Mouse (Mus musculus) liver, embryonic 11.5 days (tissue): Measurements from ENCODE around the gene Junb. TPM values are rescaled to one million over a fixed set of nuclear protein-coding genes. Genes with fewer than 3 reads are reported as not detected.

Source experiments
- ATAC-seq: fragments of 200-750 bp; cut with Nextera tagmentation; replicated peaks from 2 replicates; pipeline ENCODE4 v1.8.0; 2017; ENCODE audit warnings: moderate number of reproducible peaks, mild to moderate bottlenecking, moderate TSS enrichment, moderate library complexity; ENCODE audit not compliant: low FRiP score
- DNase-seq: peaks from one replicate; pipeline ENCODE4 v3.0.0-alpha.2; 2017; ENCODE audit warnings: low spot score
- H3K27ac ChIP-seq: fragments of 300-500 bp; sonication (generic); 2 replicates; pipeline ENCODE4 v1.5.1; 2014; ENCODE audit warnings: mild to moderate bottlenecking, low read depth, low read length, control low read depth
- H3K27me3 ChIP-seq: fragments of 300-500 bp; sonication (generic); replicated peaks from 2 replicates; pipeline ENCODE4 v1.6.1; 2014; ENCODE audit warnings: low read length, mixed read lengths; ENCODE audit not compliant: control insufficient read depth, insufficient read depth
- H3K36me3 ChIP-seq: fragments of 300-500 bp; sonication (generic); 2 replicates; pipeline ENCODE4 v1.6.1; 2014; ENCODE audit warnings: mild to moderate bottlenecking, low read length, moderate library complexity, mixed read lengths; ENCODE audit not compliant: control insufficient read depth, insufficient read depth
- H3K4me1 ChIP-seq: fragments of 300-500 bp; sonication (generic); replicated peaks from 2 replicates; pipeline ENCODE4 v1.6.1; 2014; ENCODE audit warnings: low read length, mixed read lengths; ENCODE audit not compliant: control insufficient read depth, insufficient read depth
- H3K4me2 ChIP-seq: fragments of 300-500 bp; sonication (generic); 2 replicates; pipeline ENCODE4 v1.6.1; 2014; ENCODE audit warnings: mild to moderate bottlenecking, control low read depth, moderate library complexity
- H3K4me3 ChIP-seq: fragments of 300-500 bp; sonication (generic); 2 replicates; pipeline ENCODE4 v1.5.1; 2014; ENCODE audit warnings: low read depth, low read length, control low read depth
- H3K9ac ChIP-seq: fragments of 300-500 bp; sonication (generic); 2 replicates; pipeline ENCODE4 v1.6.1; 2014; ENCODE audit warnings: low read depth, low read length, control low read depth
- H3K9me3 ChIP-seq: fragments of 300-500 bp; sonication (generic); 2 replicates; pipeline ENCODE4 v1.6.1; 2016; ENCODE audit warnings: low read length, inconsistent platforms, mixed read lengths; ENCODE audit not compliant: control insufficient read depth
- WGBS: fragments of 180-500 bp; shearing (Covaris S2); extraction: QIAGEN DNeasy Blood & Tissue Kit; methylation state at CpG from one replicate; pipeline ENCODE4 v1.1.7; 2014; 5-methylcytosine and 5-hydroxymethylcytosine counted together
- polyA plus RNA-seq: library from polyadenylated mRNA; unstranded; fragments of >200 nt; fragmentation: Nextera tagmentation; extraction: Ambion mirVana; gene quantifications from 2 replicates; pipeline ENCODE4 v1.2.1, GENCODE M21; 2014

Gene Junb
- polyA plus RNA-seq, 1 experiment from 2014 or later: 21.1 TPM

GRCm38 (mm10) chr8:84977435-84978247, 877 bp downstream of the Junb start:
- Histone ChIP-seq H3K36me3 (peaks cover 22% of the 10 kb centered on the region; the same call in 1 of the 2 replicates), H3K9me3 (no peaks in the 10 kb centered on the region), H3K27me3 (no peaks in the 10 kb centered on the region), H3K27ac (peak overlapping the region; percentile 96), H3K4me1 (peaks cover 64% of the 10 kb centered on the region), H3K4me3 (peak overlapping the region; percentile 78), H3K9ac (peak overlapping the region; percentile 86), H3K4me2 (peak overlapping the region; percentile 99)
- under 1% methylated on average over 70 of the region's 70 CpGs for WGBS
- ATAC-seq: no peak
- peak; percentile 79 for DNase-seq

GRCm38 (mm10) chr8:84976763-84977434, 1.6 kb downstream of the Junb start:
- 2% methylated on average over 25 of the region's 25 CpGs for WGBS
- DNase-seq (peak; percentile 49), ATAC-seq (no peak)
- H3K4me2 ChIP-seq: peak overlapping the region; percentile 99
- H3K4me3 ChIP-seq: peak overlapping the region; percentile 78
- H3K9ac ChIP-seq: peak overlapping the region; percentile 86
- H3K9me3 ChIP-seq: no peaks in the 10 kb centered on the region
- peaks cover 26% of the 10 kb centered on the region; the same call in 1 of the 2 replicates for H3K36me3 ChIP-seq
- H3K27me3 ChIP-seq: no peaks in the 10 kb centered on the region
- peaks cover 63% of the 10 kb centered on the region for H3K4me1 ChIP-seq
- H3K27ac ChIP-seq: peak overlapping the region; percentile 96

GRCm38 (mm10) chr8:84976031-84976762, 2.3 kb downstream of the Junb start:
- H3K9me3 ChIP-seq: no peaks in the 10 kb centered on the region
- no peaks in the 10 kb centered on the region for H3K27me3 ChIP-seq
- ATAC-seq (peak; percentile 79), DNase-seq (peak; percentile 92)
- H3K36me3 ChIP-seq: peaks cover 33% of the 10 kb centered on the region
- WGBS: under 1% methylated on average over 59 of the region's 61 CpGs
- peak overlapping the region; percentile 78 for H3K4me3 ChIP-seq
- H3K4me1 ChIP-seq: peaks cover 66% of the 10 kb centered on the region
- peak overlapping the region; percentile 99 for H3K4me2 ChIP-seq
- peak overlapping the region; percentile 86 for H3K9ac ChIP-seq
- H3K27ac ChIP-seq: peak overlapping the region; percentile 96

- Histone ChIP-seq H3K9me3 (no peaks in the 10 kb centered on the region), H3K4me1 (peaks cover 66% of the 10 kb centered on the region), H3K27me3 (no peaks in the 10 kb centered on the region), H3K36me3 (peaks cover 38% of the 10 kb centered on the region), H3K4me2 (peak overlapping the region; percentile 99), H3K9ac (peak overlapping the region; percentile 37; the same call in 1 of the 2 replicates), H3K4me3 (peak overlapping the region; percentile 78), H3K27ac (peak overlapping the region; percentile 96)
- ATAC-seq: no peak
- peak; percentile 69 for DNase-seq
- whole genome bisulfite sequencing: 26% methylated on average over 7 of the region's 7 CpGs
These were observed 3.1 kb downstream of the Junb start for GRCm38 (mm10) chr8:84975434-84975833.

GRCm38 (mm10) chr8:84974543-84975142, 3.9 kb downstream of the Junb start:
- 79% methylated on average over 8 of the region's 8 CpGs for WGBS
- Histone ChIP-seq H3K4me2 (peak overlapping the region; percentile 99), H3K4me3 (peak overlapping the region; percentile 78), H3K9ac (peak overlapping the region; percentile 37), H3K27me3 (no peaks in the 10 kb centered on the region), H3K9me3 (no peaks in the 10 kb centered on the region), H3K4me1 (peaks cover 60% of the 10 kb centered on the region), H3K36me3 (peaks cover 38% of the 10 kb centered on the region), H3K27ac (peak overlapping the region; percentile 96)
- no peak for ATAC-seq
- DNase-seq: no peak

GRCm38 (mm10) chr8:84973803-84974542, 4.5 kb downstream of the Junb start:
- Histone ChIP-seq H3K9ac (peak overlapping the region; percentile 32; the same call in 1 of the 2 replicates), H3K4me3 (peak overlapping the region; percentile 78), H3K36me3 (peaks cover 38% of the 10 kb centered on the region), H3K4me1 (peaks cover 54% of the 10 kb centered on the region), H3K9me3 (no peaks in the 10 kb centered on the region), H3K4me2 (peak overlapping the region; percentile 99), H3K27ac (peak overlapping the region; percentile 96), H3K27me3 (no peaks in the 10 kb centered on the region)
- no peak for DNase-seq
- whole genome bisulfite sequencing: 70% methylated on average over 4 of the region's 4 CpGs
- ATAC-seq: no peak

GRCm38 (mm10) chr8:84973079-84973478, 5.4 kb downstream of the Junb start:
- H3K27ac ChIP-seq: peak overlapping the region; percentile 96; the same call in 1 of the 2 replicates
- peaks cover 58% of the 10 kb centered on the region for H3K4me1 ChIP-seq
- H3K36me3 ChIP-seq: peaks cover 38% of the 10 kb centered on the region
- H3K9me3 ChIP-seq: no peaks in the 10 kb centered on the region
- H3K4me2 ChIP-seq: peak overlapping the region; percentile 99
- no peak for DNase-seq
- peak overlapping the region; percentile 22; the same call in 1 of the 2 replicates for H3K4me3 ChIP-seq
- no peak for ATAC-seq
- WGBS: 88% methylated on average over 1 of the region's 1 CpGs
- H3K27me3 ChIP-seq: no peaks in the 10 kb centered on the region
- peak overlapping the region; percentile 4; the same call in 1 of the 2 replicates for H3K9ac ChIP-seq
